Mouse (Mus musculus): ENCODE results near the gene Olfr49. TPM values are rescaled to one million over a fixed set of nuclear protein-coding genes. Genes with fewer than 3 reads are reported as not detected.

The Olfr49 gene
- polyA plus RNA-seq, 1 experiment from 2014 or later: 0.14 TPM

DNA sequence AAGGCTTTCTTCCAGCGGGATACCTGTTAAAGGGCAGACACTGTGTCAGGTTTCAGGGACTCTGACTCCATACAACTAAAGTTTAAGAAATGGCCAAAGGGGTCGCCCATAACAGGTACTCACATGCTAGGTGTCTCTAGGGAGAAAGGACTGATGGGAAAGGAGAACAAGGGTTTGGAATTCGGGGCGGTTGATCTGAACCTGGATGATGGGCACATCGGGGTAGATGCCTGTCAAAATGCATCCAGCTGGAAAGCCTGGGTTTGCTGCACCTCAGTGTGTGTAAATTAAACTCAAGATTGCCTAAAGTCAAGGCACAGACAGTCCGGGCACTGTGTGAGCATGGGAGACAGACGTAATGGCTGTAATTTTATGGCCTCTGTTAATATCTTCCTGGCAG, 56.2 kb downstream of the Olfr49 start:
- Histone ChIP-seq H3K4me3 (replicated peaks) (peak overlapping the region; percentile 32), H3K4me2 (peak overlapping the region; percentile 61), H3K4me1 (peaks cover 80% of the 10 kb centered on the region), H3K9ac (no peak overlapping the region), H3K27me3 (no peaks in the 10 kb centered on the region), H3K36me3 (no peaks in the 10 kb centered on the region), H3K27ac (peak overlapping the region; percentile 69; the same call in 1 of the 2 replicates), H3K9me3 (replicated peaks) (no peaks in the 10 kb centered on the region)
- no peak for ATAC-seq (replicated peaks; ENCODE audit: low FRiP score)
- WGBS: 13% methylated on average over 7 of the region's 7 CpGs

Other genes with a start within 250 kb of the Olfr49 start
- gene Dad1, start 30.8 kb downstream of the Olfr49 start, polyA plus RNA-seq (2015; fragmentation: Nextera tagmentation; extraction: Ambion mirVana): 427 and 441 TPM in 2 replicates
- gene Abhd4, start 30.8 kb downstream of the Olfr49 start, polyA plus RNA-seq (2015; fragmentation: Nextera tagmentation; extraction: Ambion mirVana): 61.3 and 67.6 TPM in 2 replicates
- 50.9 and 61.0 TPM in 2 replicates for gene Oxa1l, start 75.9 kb upstream of the Olfr49 start, polyA plus RNA-seq (2015; fragmentation: Nextera tagmentation; extraction: Ambion mirVana)
- 11.0 and 11.4 TPM in 2 replicates for gene Slc7a7, start 132.8 kb upstream of the Olfr49 start, polyA plus RNA-seq (2015; fragmentation: Nextera tagmentation; extraction: Ambion mirVana)
- 265 and 305 TPM in 2 replicates for gene Mrpl52, start 142.0 kb upstream of the Olfr49 start, polyA plus RNA-seq (2015; fragmentation: Nextera tagmentation; extraction: Ambion mirVana)
- gene Mmp14, start 146.7 kb upstream of the Olfr49 start, polyA plus RNA-seq (2015; fragmentation: Nextera tagmentation; extraction: Ambion mirVana): 155 and 168 TPM in 2 replicates
- 46.8 and 54.6 TPM in 2 replicates for gene Lrp10, start 179.2 kb upstream of the Olfr49 start, polyA plus RNA-seq (2015; fragmentation: Nextera tagmentation; extraction: Ambion mirVana)
- 6.3 and 6.8 TPM in 2 replicates for gene Rem2, start 191.2 kb upstream of the Olfr49 start, polyA plus RNA-seq (2015; fragmentation: Nextera tagmentation; extraction: Ambion mirVana)
- 101 and 104 TPM in 2 replicates for gene Prmt5, start 232.6 kb upstream of the Olfr49 start, polyA plus RNA-seq (2015; fragmentation: Nextera tagmentation; extraction: Ambion mirVana)

Measured in kidney, embryonic 15.5 days (tissue).